Mouse (Mus musculus): ENCODE data around the gene Cmtm3. TPM values are rescaled to one million over a fixed set of nuclear protein-coding genes. Genes with fewer than 3 reads are reported as not detected.

The Cmtm3 gene
- total RNA-seq, 1 experiment from 2014 or later = 17.1 TPM

DNA sequence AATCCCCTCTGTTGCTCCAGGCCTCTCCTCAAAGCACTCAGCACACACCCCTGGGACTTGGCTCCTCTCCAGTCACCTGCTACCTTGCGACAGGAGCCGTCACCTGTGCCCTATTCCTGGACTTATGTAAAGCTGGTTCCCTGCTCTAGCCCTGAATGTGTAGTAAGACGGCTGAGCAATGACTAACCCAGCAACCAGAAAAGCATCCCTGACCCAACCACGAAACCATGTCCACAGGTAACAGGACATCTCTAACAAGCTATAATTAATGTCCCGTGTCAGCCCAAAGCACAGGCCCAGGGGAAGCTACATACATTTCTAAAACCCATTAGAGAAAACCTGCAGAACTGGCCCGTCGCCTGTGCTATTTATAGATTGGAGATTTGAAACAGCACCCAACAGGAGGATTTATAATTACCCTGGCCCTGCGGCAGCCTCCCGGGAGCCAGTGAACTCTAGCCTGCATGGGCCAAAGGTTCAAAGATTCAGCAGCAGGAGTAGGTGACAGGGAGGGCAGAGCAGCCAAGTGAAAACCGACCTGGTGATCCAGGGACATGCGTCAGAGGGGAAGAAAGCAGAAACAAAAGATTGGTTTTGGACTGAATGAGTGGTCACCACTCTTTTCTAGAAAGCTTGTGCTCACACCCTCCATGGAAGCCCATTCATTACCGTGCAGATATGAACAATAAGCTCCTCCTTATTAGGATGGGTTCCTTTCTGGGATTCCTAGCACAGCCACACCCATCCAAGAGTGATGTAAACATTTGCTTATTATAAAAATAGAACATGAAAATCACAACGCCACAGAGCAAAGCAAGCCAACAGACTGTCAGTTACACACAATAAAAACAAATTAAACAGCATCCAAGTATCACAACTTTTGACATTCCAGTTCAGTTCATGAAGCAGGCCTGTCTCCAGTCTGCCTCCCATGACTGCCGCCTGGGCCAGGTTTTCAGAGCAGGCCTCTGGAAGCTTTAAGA lies 35.9 kb downstream of the Cmtm3 start:
- ATAC-seq (replicated peaks; ENCODE audit: insufficient number of reproducible peaks, low FRiP score, low TSS enrichment, poor library complexity, severe bottlenecking) = no peak

DNA sequence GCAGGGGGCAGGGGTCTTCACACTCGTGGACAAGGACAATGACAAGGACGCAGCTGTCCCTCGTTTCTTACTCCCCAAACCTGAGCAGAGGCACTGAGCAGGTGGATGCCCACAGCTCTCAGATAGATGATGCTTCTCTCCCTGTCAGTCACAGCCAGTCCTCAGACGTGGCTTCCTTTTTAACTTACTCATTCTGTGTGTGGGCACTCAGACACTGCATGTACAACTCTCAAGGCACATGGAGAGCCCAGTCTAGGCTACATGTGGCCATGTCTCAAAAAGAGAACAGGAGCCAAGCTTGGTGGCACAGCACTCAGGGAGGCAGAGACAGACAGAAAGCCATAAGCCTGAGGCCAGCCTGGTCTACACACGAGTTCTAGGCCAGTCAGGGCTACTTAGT lies 36.7 kb downstream of the Cmtm3 start:
- ATAC-seq (replicated peaks; ENCODE audit: insufficient number of reproducible peaks, low FRiP score, low TSS enrichment, poor library complexity, severe bottlenecking) = no peak

DNA sequence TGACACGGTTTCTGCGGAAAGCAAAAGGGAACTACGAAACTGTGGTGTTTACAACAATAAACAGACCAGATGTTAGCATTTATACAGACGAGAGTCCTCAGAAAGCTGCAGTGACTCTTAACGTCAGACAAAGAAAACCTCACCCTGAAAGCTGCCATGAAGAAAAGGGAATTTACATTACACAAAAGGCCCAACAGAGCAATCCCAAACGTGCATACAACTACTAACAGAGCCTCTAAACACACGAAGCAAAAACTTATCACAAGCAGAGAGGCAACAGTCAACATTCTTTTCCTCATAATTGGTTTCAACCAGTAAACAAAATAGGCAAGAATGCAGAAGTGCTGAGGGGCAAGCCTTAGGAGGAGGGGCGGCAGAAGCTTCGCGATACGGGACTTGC lies 37.5 kb downstream of the Cmtm3 start:
- no peak for ATAC-seq (replicated peaks; ENCODE audit: insufficient number of reproducible peaks, low FRiP score, low TSS enrichment, poor library complexity, severe bottlenecking)

DNA sequence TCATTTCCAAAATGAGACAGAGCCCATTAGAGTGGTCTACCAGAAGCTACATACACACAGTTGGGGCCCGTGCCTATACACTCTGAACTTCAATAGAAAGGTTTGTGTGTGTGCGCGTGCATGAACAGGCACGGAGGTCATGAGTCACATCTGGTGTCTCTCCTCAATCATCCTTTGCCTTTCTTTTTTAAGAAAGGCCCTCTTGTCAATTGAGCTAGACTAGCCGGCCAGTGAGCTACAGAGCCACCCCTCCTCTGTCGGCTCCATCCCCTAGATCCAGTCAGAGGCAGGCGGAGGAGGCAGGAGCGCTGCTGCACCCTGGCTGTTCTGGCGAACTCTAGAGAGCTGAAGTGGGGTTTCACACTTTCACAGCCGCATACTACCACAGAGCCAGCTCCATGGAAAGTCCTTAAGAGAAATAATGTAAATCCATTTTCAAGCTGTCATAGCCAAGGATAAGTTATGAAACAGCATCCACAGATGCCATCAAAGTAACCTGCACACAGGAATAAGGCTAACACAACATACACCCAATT lies 40.2 kb downstream of the Cmtm3 start:
- no peak for ATAC-seq (replicated peaks; ENCODE audit: insufficient number of reproducible peaks, low FRiP score, low TSS enrichment, poor library complexity, severe bottlenecking)

DNA sequence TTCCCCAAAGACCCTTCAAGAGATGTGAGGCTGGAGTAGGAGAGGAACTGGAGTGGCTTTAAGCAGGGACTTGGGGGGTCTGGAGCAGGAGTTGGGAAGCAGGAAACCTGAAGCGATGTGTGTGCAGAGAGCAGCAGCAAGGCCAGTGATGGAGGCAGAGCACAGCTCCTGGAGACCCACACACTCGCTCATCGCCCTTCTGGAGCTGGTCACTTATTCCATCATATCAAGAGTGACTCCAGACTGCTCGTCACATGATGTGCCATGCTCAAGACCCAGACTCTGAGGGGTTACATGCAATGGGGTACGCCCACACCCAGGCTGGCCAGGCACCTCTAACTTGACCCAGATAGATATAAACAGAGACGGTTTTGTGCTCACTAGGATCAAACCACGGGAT lies 41.1 kb downstream of the Cmtm3 start:
- no peak for ATAC-seq (replicated peaks; ENCODE audit: insufficient number of reproducible peaks, low FRiP score, low TSS enrichment, poor library complexity, severe bottlenecking)

DNA sequence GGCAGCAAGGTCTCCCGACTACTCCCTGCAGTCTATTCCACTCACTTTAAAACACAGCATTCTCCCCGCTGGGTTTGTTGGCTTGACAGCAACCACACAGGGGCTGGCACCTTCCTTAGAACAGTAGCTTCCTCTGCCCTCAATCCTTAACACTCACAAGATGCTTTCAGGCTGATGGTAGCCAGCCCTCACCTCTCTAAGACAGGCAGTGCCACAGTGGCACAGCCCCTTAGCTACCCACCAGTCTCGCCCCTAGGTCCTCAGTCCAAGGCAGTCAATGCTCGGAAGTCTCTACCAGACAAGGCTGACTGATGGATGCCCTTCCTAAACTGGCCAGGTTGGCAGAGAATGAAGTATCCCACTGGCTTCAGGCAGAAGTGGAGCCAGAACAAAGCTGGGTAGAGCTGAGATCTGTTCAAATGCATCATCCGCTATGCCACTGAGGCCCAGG lies 41.8 kb downstream of the Cmtm3 start:
- ATAC-seq (replicated peaks; ENCODE audit: insufficient number of reproducible peaks, low FRiP score, low TSS enrichment, poor library complexity, severe bottlenecking) = no peak

DNA sequence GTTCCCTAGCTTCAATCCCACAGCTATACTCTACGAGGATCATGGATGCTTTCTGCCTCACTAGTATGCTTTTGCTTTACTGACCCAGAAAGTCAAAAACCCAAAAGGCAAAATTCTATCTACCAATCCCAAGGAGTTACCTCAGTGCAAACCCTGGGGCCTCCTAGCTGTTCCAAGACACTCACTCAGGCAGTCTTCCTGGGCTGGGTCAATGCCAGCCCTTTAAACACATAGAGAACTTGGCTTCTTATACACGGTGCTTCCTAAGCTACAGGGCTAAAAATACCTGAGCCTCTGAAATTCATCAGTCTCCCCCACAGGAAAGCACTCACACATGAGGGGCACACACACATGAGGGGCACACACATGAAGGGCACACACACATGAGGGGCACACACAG lies 44.1 kb downstream of the Cmtm3 start:
- ATAC-seq (replicated peaks; ENCODE audit: insufficient number of reproducible peaks, low FRiP score, low TSS enrichment, poor library complexity, severe bottlenecking) = no peak

DNA sequence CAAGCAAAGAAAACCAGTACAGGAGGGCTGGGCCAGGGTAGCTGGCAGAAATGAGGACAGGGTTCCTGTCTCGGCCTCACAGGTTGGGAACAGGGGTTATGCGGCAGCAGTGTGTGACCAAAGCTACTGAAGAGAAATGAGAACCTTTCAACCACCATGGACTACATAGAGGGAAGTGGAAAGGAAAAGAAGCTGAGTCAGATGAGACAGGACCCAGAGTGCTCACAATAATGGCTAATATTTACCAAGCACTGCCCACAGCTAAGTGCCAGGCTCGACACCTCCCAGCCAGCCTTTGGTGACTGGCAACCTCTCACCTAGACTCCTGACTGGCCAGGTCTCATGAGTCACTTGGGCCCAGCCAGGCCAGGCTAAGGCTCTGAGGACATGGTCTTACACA lies 44.8 kb downstream of the Cmtm3 start:
- ATAC-seq (replicated peaks; ENCODE audit: insufficient number of reproducible peaks, low FRiP score, low TSS enrichment, poor library complexity, severe bottlenecking) = peak; percentile 37; the same call in 1 of the 2 replicates

DNA sequence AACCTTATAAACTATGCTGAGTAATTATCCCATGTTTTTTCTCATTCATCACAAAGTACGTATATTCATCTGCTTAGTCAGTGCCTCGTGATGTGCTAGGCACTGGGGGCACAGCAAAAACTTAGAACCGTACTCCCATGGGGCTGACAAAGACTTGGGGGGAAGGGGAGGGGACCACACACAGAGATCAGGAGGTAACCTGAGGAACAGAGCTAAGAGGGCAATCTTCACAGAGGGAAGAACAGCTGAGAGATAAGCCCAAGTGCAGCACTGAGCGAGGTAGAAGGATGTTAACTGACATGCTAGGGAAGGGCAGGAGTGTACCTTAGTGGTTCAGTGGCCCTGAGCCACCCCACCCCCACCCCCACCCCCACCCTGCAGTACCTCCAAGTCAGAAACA lies 47.5 kb downstream of the Cmtm3 start:
- no peak for ATAC-seq (replicated peaks; ENCODE audit: insufficient number of reproducible peaks, low FRiP score, low TSS enrichment, poor library complexity, severe bottlenecking)

DNA sequence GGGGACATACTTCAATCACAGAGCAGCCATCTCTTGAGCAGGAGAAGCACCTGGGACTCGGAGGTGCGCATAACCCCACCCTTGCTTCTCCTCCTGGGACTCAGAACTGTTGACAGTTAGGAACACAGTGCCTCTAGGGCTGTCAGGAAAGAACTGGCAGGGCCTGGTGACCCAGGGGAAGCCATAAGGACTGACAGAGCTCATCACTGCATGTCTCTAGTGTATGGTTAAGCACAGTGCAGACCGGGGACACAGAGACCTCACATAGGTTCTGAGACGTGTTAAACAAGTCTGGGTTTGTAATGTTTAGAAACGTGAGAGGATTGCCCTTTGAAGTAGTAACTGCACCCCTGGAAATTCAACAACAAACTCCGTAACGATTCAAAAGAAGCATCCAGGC lies 48.3 kb downstream of the Cmtm3 start:
- no peak for ATAC-seq (replicated peaks; ENCODE audit: insufficient number of reproducible peaks, low FRiP score, low TSS enrichment, poor library complexity, severe bottlenecking)

DNA sequence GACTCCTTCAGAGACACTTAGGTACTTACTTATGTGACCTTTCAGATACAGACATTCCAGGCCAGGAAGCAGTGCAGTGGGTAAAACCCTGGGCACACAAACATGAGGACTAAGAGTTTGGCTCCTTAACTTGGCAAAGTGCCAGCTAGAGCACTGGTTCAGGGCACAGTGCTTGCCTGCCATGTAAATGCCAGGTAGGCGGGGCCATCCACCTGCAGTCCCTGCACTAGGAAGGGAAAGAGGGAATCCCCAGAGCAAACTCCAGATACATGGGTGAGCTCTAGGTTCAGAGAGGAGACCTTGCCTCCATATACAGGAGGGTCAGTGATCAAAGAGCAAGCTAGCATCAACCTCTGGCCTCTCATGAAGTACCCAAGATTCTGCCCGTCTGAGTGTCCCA lies 48.8 kb downstream of the Cmtm3 start:
- no peak for ATAC-seq (replicated peaks; ENCODE audit: insufficient number of reproducible peaks, low FRiP score, low TSS enrichment, poor library complexity, severe bottlenecking)

DNA sequence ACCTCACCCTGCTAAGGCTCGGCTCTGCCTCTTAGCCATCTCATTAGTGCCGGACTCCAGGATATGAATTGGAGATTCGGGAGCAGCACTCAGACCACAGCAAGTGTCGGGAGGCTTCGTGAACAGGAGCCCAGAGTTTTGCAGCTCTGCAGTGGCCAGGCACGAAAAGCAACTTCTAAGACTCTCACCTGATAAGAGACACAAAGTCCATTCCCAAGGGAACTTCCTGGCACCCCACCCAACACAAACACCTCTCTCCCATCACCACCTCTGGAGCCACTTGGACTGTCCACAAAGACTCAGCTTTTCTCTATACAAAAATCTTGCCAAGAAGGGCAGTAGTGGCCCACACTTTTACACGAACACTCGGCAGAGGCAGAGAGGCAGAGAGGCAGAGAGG lies 51.0 kb downstream of the Cmtm3 start:
- ATAC-seq (replicated peaks; ENCODE audit: insufficient number of reproducible peaks, low FRiP score, low TSS enrichment, poor library complexity, severe bottlenecking) = no peak

DNA sequence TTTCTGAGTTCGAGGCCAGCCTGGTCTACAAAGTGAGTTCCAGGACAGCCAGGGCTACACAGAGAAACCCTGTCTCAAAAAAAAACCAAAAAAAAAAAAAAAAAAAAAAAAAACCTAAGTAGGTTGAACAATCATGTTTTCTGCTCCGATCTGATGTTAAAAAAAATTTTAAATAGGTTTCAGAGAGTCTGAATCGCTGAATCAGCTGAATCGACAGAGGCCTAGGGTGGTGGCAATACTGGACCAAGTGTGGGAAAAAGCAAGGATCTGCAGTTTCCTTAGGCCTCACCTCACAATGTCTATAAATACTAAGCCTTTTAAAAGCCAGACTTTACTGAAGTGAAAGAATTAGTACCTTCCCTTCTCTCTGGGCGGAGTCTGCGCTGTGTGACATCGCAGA lies 53.9 kb downstream of the Cmtm3 start:
- ATAC-seq (replicated peaks; ENCODE audit: insufficient number of reproducible peaks, low FRiP score, low TSS enrichment, poor library complexity, severe bottlenecking) = no peak

DNA sequence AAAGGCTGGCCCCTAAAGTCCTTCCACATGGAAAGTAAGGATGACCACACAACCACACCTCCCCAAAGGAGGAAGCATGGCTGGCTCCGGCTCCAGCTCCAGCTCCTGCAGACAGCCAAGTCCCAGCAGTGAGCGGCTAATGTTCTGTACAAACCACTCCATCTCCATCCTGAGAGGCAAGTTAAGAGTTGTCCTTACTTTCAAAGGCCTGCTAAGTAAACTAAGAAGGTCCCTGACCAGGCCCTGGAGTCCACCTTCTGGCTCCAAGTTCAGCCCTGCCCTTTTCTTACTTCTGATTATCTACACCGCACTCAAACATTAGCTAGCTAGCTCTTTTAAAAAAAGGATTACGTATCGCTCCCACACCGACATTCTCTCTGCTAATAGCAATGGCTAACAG lies 54.6 kb downstream of the Cmtm3 start:
- ATAC-seq (replicated peaks; ENCODE audit: insufficient number of reproducible peaks, low FRiP score, low TSS enrichment, poor library complexity, severe bottlenecking) = no peak

DNA sequence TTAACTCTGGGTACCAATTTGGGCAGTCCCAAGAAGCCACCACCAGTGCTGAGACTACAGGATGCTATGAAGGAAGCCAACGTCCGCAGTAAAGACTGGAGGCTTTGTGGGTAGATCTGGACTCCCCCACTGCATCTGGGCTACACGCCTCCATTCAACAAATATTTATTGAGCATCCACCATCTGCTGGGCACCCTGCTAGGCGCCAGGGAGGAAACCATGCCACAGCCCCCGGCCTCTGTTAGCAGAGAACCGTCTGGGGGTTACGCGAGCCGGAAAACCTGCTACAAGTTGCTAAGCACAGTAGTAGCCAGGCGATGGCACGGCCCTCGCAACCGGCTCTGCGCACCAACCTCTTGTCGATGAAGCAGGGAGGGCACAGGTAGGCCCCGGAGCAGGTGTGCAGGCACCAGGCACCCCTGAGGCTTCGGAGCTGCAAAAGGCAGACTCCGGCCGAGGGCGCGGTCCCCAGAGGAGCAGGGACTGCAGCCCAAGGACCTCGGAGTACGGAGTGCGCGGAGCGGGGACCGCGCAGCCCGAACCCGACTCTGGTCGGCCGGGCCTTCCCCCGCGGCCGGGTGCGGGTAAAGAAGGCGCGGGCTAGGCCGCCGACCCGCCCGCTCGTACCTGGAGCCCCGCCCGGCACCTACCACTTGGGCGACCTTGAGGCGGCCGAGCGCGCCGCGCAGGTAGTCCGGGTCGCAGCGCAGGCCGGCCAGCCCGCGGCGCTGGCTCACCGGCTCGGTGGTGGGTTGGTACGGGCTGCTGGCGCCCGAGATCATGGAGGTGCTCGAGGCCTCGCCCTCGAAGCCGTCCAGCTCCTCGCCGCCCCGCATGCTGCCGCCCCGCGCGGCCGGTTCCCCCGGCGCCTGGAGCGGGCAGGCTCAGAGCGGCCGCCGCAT lies 55.8 kb downstream of the Cmtm3 start:
- ATAC-seq (replicated peaks; ENCODE audit: insufficient number of reproducible peaks, low FRiP score, low TSS enrichment, poor library complexity, severe bottlenecking) = no peak; the same call in 1 of the 2 replicates

DNA sequence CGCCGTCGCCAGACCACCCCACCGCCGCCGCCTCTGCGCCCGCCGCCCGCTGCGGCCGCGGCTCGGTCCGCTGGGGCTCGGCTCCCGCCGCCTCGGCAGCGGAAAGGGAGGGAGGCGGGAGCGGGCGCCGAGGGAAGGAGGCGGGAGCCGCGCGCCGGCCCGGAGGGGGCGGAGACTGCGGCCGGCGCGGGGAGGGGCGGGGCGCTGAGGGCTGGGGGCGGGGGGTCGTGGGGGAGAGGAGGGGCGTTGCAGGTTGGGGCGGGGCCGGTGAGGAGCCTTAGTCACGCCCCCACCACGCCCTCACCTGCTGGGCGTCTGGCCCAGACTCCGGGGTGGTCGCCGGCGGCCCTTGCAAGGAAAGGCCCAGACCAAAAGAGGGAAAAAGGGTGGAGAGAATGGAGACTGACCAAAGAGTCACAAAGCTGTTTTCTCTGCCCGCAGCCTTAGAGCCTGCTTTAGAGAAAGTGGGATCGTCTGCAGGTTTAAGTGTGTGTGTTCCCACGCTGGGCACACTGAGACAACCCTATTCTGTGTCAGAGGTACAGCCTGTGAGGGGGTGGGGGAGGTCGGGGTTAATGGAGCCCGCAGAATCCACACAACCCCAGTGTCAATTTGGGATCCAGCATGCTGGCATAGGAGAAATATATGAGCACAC lies 56.6 kb downstream of the Cmtm3 start, which contains the start of gene Cmtm4:
Gene Cmtm4 (minus strand): TSS at position 105 of the 655 bp plus-strand sequence.
- ATAC-seq (replicated peaks; ENCODE audit: insufficient number of reproducible peaks, low FRiP score, low TSS enrichment, poor library complexity, severe bottlenecking) = no peak

All from monocyte, adult 5-6 weeks (primary cell).